Mouse (Mus musculus) retina, adult 2 months (tissue): ENCODE data around the gene Nmt2.

Experiments
- DNase-seq: peaks from one replicate; pipeline ENCODE4 v3.0.0-alpha.2; 2012; ENCODE audit warnings: low read depth, low spot score

The Nmt2 gene

GRCm38 (mm10) chr2:3327351-3327750, 43.3 kb downstream of the Nmt2 start:
- no peak for DNase-seq

GRCm38 (mm10) chr2:3331071-3331703, 47.2 kb downstream of the Nmt2 start:
- no peak for DNase-seq

- DNase-seq = no peak
Measured at GRCm38 (mm10) chr2:3332056-3332455, 48.0 kb downstream of the Nmt2 start.

- DNase-seq = peak; percentile 94
Measured at GRCm38 (mm10) chr2:3332484-3333242, 48.7 kb downstream of the Nmt2 start, which contains the start of gene Rpp38. TSS of gene Rpp38 (minus strand) at chr2:3332643.

GRCm38 (mm10) chr2:3333761-3334160, 49.7 kb downstream of the Nmt2 start:
- DNase-seq = no peak

- peak; percentile 76 for DNase-seq
Measured at GRCm38 (mm10) chr2:3335611-3336301, 51.7 kb downstream of the Nmt2 start, which contains the start of gene Acbd7. TSS of gene Acbd7 (plus strand) at chr2:3336168.

GRCm38 (mm10) chr2:3348422-3348821, 64.4 kb downstream of the Nmt2 start:
- DNase-seq = no peak

- DNase-seq = peak; percentile 34
Measured at GRCm38 (mm10) chr2:3348919-3349318, 64.9 kb downstream of the Nmt2 start.

GRCm38 (mm10) chr2:3353160-3353559, 69.1 kb downstream of the Nmt2 start:
- no peak for DNase-seq

GRCm38 (mm10) chr2:3355793-3356192, 71.8 kb downstream of the Nmt2 start:
- no peak for DNase-seq

- DNase-seq = no peak
Measured at GRCm38 (mm10) chr2:3356311-3356710, 72.3 kb downstream of the Nmt2 start.

GRCm38 (mm10) chr2:3357887-3358286, 73.9 kb downstream of the Nmt2 start:
- DNase-seq = no peak

GRCm38 (mm10) chr2:3361067-3361466, 77.1 kb downstream of the Nmt2 start:
- DNase-seq = no peak

- DNase-seq = no peak
Measured at GRCm38 (mm10) chr2:3365127-3365526, 81.1 kb downstream of the Nmt2 start.
